Mouse (Mus musculus) adrenal gland, postnatal 10 days (tissue): ENCODE results near the gene Dnajc13. TPM values are rescaled to one million over a fixed set of nuclear protein-coding genes. Genes with fewer than 3 reads are reported as not detected.

Experiments
- DNase-seq: peaks from one replicate; pipeline ENCODE4 v3.0.0; 2021; ENCODE audit warnings: mixed read lengths
- long read RNA-seq, 2 experiments: library from polyadenylated mRNA; stranded (forward); transcript quantifications; one replicate each; pipeline ENCODE4 v2.0.0; 2021
- total RNA-seq, 2 experiments: library from RNA; stranded (reverse); gene quantifications; 2 replicates each; pipeline ENCODE4 v1.2.3; 2021

Gene Dnajc13
- 10 to 100 TPM; 40.5 to 58.5 TPM for total RNA-seq
- long read RNA-seq, experiment 1, partial matches to known transcripts = 10 of 11 reads
- long read RNA-seq, experiment 1, other reads (novel, unspliced or antisense) = 1 of 11 reads
- long read RNA-seq, experiment 2, full-length matches to known transcripts = 3 of 5 reads
- long read RNA-seq, experiment 2, partial matches to known transcripts = 0 of 5 reads
- long read RNA-seq, experiment 2, other reads (novel, unspliced or antisense) = 2 of 5 reads

DNA sequence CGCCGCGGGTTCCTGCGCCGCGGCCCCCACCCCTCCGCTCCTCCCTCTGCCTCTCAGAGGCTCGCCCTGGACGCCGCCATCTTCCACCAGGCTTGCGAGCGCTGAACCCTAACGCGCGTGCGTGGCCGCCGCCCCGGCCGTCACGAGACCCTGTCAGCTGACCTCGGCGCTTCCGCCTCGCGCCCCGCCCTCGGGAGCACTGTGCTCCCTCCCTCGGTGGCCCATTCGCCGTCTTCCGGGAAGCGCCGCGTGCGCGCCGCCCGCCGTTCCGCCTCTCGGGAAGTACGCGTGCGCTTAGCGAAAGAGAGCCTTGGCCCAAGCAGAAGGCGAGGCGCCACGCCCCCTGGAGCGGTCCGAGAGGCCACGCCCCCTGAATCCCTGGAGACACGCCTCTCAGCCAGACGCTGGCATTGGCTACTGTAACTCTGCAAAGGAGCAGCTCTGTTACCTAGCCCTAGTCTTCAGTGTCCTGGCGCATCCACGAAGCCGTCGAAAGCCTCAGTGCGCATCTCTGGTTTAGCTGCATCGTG, at the start of gene Dnajc13:
Gene Dnajc13 (minus strand): TSS at position 108 of the 530 bp plus-strand sequence.
- peak; percentile 99 for DNase-seq

DNA sequence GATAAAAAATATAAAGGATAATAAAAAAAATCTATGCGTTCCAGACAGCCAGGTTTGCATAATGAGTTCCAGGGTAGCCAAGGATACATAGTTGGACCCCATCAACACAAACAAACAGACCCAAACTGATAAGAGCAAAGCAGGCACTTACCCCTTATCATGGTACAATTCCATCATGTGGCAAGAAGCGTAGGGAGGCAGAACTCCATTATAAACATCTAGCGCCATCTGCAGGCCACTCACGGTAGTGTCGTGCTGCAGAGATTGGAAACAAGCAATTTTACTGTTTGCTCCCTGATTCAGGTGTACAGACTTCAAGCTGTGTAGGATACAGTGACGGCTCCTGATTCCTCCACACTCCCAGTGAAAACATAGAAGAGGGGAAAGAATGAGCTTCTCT, 44.0 kb upstream of the Dnajc13 start:
- DNase-seq = peak; percentile 82

DNA sequence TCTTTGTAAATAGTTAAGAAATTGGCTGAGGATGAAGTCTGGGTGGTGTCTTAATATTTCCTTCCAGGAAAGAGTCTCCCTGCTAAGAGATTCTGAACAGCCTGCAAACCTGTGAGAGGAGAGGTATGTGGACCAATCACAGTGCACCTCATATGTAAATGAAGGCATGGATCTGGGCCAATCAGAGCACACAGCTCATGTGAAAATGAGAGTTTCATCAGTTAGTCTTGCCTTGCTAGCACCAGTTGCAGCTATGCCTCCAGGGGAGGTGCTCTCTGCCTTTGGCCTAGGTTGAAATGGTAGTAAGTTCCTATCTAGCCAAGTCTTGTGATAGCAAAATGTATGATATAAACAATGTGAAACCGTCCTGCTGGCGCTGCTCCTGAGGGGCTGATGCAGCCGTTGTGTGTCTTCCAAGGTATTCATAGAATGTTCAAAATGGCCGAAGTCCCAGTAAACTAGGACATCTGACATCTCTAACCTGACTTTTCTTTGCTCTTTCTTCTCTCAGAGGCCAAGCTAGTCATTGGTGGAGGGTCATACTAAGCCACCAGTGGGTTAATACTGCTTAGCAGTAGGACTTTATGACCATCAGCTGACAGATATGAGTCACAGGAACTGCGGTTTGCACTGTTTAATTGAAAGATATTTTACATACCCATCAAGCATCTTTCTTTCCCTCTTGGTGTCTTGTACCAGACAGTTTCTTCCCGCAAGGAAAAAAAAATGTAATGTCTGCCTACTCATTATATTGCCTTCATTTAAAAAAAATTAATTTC, 42.8 kb upstream of the Dnajc13 start:
- no peak for DNase-seq

DNA sequence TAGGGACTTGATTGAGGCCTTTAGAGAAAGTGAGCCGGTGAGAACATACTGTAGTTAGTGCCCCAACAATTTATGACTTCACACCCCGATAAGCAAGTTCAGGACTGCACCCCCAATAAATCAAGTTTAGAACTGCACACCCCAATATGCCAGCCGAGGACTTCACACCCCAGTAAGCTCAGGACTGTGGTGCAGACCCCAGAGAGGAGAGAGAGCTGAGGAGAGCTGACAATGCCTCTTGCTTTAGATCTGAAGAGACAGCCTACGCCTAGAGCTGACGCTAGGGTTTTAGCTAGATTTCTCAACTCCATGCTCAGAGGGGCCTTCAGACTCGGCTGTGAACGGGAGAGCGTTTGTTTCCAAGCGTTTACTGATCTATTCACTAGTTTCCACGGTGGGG, 42.1 kb upstream of the Dnajc13 start:
- DNase-seq = no peak

DNA sequence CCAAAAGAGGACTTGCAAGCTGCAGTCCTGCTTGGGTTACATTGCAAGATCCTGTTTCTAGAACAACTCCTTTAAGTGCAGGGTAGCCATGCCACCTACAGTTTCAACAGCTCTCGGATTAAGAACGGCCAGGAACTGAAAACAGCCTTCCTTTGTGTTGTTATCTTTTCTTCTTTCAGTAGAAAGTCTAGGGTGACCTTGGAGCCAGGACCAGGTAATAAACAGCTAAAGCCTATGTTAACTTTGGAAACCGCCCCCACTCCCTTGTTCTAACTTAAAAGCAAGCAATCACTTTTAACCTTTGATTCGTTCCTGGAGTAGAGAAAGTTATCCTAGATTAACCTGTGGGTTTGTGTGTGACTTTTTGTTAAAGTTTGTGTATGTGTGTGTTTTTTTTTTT, 41.6 kb upstream of the Dnajc13 start:
- DNase-seq = no peak

DNA sequence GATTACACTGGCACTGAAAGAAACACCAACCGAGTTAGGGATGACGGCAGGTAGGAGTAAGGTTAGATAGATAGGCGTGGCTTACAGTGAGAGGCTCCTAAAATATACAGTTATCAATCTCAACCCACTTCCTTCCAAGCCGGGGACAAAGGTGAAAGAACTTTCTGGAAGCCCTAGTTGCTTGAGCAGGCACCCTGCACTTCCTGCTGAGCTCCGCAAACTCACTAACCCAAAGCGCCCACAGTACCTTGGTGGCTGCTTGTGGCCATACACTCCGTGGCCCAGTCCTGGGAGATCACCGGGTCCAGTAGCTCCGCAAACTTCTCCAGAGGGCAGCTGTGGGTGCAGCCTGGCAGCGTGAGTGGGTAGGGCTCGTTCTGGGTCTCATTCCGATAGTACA, 37.8 kb upstream of the Dnajc13 start:
- no peak for DNase-seq

DNA sequence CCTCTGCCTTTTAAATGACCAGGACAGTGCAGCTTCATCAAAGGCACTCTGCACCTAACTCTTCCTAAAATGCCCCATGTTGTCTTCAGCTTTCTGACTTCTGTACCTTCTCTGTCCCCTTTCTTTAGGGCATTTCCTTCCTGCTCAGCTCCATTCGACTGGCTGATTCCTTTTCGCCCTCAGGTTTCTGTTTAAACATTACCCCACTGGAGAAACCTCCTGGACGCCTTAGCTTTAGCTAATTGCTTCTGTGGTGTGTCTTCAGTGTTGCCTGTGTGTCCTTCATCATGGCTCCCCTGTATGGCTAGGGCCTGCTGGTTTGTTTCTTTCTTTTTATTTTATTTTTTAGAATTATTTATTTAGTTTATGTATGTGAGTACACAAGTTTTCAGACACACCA, 34.3 kb upstream of the Dnajc13 start:
- DNase-seq = no peak

DNA sequence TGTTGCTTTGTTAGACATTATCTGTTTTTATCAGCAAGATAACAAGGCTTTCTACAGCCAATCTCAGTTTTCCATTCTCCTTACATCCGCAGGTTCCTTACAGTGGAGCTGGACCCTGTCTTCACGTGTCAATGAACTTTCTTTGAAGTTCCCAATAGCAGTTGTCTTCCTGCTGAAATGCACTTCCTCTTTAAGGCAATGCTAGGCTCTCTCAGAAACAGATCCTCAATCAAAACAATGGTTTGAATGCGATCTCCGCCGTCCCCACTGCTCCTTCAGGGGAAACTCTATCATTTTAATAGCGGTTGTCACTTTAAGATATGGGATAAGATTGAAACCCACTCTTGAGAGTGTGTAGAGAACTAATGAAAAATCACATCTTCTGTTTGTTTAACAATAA, 22.2 kb upstream of the Dnajc13 start:
- DNase-seq = no peak

DNA sequence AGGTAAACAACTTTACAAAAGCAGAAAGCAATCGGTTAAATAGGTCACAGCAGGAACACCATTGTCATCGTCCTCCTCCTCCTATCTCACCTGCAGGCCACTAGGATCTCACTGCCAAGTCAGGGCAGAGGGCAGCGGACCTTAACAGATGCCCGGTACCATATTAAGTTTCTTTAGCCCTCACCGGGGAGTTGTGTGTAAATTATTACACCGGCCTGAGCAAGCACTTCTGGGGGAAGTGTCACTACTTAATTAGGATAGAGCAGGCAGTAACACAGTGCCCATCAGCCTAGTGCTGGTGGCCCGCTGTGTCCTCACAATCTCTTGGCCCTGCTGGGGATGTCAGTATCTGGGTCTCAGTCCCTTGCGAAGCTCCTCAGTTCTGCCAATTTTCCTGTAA, 19.8 kb upstream of the Dnajc13 start:
- no peak for DNase-seq

DNA sequence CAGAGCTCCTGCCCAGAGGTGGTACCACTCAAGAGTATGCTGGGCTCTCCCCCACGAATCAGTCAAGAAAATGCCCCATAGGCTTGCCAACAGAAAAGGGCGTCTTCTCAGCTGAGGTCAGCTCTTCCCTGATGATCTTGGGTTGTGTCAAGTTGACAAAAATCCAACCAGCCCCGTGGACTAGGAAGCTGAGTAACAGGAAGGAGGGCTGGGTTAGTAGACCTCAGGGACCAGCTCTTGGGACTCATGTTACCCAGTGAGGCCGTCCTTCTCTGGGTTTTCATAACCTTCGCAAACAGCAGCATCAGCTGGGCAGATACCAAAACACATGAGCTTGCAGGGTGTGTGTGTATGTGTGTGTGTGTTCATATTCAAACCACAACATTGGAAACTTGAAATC, 19.0 kb upstream of the Dnajc13 start:
- DNase-seq = no peak

DNA sequence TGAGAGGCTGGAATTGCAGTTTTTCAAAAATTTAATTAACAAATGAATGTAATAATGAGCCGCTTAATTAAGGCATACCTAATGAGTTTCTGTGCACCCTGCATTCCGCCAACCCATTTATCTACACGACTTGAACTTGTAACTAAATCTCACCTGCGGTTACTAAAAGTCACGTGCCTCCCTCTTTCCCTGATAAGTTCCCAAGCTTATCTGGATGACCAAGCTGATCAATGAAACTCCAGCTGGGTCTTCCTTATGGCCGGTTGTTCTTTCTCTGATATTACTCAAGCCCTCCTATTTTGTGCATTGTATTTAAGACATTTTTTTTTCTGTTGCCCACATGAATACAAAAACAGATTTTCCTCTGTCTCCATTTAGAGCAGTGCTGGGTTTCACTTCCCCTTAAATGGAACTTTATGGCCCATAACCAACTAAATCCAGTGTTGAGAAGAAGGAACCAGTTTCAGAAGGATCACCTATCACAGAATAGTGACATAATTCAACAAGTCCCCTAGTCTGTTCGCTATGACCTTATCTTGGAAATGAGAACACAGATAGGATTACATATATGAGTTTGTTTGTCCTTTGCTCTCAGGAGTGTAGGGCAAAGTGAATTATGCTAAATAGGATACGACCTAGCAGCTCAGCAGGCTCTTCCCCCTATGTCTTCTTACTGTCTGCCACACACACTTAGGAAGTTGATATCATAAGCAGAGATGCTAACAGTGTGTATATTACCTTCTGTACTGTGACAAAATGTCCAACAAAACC, 18.2 kb upstream of the Dnajc13 start:
- no peak for DNase-seq

DNA sequence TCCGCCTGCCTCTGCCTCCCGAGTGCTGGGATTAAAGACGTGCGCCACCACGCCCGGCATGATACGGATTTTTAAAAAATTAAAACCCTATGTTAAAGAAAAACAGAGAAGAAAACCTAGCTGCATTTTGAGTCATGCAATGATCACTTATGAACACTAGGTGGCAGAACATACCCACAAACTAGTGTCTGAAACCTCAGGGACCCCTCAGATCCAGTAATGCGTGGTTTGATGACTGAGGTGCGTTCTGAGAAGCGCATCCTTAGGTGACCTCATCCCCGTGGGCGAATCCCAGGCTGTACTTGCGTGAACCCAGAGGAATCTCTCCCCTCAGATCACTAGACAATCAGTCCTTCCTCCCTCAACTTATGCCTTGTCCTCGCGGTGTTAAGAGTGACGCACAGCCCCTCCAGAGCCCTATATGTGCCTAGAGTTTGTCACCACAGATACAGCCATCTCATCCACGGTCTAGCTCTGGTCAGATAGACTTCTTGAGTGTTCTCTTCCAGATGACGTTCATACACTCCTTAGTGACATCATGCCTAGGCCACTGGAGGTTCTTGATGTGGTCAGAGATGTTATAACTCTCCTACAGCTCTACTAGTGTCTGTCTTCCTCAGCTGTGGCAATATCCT, 14.9 kb upstream of the Dnajc13 start:
- DNase-seq = peak; percentile 13

DNA sequence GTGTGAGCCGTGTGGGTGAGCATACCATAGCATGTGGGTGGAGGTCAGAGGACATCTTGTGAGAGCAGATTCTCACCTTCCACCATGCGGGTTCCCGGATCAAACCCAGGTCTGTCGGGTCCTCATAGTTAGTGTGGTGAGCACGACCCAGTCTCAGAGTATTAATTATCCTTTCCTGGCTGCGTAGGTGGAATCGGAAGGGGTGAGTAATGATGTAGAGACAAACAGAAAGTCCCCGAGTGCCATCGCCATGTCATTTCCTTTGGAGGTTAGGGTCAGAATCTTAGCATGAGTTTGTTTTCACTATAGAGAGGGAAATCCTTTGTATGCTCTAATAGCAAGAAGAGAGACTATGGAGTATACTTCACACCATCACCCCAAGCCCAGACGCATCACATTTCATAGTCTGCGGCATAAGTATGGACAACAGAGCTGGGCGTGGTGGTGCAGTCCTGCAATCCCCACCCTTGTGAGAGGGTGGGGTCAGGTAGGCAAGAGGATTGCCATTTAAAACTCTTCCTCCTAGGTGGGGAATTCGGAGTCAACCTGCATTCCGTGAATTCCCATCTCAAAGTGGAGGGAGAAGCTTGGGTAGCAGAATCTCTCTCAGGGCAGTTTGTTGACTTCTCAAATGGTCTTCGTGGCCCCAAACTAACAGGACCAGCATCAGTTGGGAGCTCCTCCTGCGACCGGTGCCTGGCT, 12.5 kb upstream of the Dnajc13 start:
- DNase-seq = no peak

DNA sequence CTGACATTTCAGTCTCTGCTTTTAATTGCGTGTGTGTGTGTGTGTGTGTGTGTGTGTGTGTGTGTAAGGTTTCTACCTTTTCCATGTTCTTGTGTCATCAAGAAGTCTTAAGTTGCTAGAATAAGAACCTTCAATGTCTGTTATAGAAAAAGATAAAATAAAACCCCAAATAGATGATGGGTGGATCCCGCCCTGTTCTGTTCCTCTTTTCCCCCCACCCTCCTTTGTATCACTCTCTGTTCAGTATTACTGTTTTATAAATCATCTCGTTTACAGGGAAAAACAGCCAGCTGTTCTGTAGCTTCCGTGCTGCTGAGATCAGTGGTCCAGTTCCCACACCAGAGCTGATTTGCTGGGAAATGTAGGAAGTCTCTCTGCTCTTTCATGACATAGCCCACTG, 9.3 kb upstream of the Dnajc13 start:
- no peak for DNase-seq

DNA sequence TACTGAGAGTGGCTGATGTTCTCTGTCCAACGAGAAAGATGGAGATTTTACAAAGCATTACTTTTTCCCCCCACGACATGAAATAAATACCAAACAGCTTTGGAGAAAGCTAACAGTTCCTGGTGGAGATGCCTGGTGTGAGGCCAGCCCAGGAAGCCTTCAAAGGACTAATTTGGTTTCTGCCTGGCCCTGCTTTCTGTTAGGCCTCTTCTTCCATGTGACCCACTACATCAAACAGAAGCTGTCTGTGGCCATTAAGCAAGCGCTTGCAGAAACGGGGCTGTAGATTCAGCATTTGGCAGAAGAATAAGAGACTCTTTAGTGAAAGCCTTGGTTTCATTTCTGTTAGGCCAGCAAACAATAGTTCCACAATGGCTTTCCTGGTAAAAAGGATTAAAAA, 8.9 kb upstream of the Dnajc13 start:
- no peak for DNase-seq

DNA sequence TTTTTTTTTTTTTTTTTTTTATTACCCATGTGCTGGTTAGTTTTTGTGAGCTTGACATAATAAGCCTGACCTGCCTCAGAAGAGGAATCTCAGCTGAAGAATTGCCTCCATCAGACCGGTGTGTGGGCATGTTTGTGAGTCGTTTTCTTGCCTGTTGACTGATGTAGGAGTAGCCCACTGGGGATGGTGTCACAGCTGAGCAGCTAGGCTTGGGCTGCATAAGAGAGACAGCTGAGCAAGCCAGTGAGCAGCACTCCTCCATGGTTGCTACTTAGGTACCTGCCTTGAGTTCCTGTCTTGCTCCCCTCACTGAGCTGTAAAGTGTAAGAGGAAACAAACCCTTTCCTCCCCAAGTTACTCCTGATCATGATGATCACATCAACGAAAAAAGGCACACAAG, 7.2 kb upstream of the Dnajc13 start:
- DNase-seq = no peak

DNA sequence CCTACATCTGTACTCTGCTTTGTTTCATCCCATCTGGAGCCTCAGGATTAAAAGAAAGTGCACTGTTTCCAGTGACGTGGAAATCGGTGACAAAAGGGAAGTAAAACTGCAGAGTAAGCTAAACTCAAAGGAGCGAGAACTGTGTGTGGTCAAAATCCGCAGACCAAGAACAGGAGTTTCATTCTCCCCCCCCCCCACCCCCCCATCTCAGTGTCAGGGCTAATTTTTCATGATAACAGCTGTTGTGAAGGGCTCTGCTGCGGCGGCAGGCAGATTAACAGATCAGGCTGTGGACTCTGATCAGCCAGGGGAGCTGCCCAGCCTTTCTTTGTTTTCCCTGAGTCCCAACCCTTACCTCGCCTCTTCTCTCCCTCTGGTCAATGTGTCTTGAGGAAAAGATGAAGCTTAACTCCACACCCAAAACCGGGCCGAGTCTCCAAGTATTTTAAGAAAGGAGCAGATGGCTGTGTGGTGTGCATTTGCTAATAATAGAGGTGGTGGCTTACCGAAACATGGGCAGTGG, 6.7 kb upstream of the Dnajc13 start:
- DNase-seq = no peak

DNA sequence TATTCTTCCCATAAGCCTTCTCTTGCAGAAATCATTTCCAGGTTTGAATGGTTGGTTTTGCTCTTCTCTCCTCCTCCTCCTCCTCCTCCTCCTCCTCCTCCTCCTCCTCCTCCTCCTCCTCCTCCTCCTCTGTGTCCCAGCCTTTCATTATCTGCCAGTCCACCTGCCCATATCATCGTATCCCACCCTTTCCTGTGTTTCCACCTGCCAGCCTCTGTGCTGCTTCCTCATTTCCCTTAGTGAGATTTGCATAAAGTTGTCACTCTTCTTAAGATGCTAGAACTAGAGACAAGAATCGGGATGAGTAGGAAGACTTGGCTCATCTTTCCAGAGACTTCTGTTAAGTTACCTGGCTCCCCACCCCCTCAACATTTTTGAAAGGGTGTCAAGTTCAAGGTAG, 1.8 kb upstream of the Dnajc13 start:
- no peak for DNase-seq

DNA sequence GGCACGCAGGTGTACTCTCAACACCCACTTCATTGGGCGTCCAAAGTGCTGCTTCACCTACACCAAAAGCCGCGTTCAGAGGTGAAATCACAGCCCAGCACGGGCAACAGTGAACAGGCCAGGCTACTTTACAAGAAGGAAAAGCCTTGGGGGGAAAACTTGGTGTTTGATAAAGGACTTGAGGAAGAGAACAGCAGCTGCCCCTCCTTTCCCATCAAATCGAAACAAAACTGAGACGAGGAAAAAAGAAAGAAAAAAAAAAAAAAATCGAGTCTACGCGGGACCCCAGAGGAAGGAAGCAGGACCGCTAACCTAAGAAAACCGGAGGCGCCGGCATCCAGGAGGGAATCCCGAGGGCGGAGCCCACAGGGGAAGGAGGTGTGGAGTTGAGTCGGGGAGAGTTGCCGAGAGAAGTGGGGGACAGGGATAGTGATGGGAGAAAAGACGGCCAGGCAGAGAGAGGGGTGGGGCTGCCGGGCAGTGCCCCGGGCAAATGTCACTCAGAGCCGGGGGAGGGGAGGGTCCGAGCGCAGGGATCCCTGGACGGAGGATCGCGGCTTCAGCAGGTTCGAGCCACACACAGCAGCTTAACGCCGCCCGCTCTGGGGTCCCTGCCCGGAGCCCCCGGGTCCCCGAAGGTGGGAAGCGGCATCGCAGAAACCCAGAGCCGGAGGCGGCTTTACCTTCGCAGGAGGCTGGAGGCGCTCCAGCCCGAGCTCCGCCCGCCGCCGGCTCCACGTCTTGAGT, 541 bp downstream of the Dnajc13 start:
- DNase-seq = peak; percentile 67

DNA sequence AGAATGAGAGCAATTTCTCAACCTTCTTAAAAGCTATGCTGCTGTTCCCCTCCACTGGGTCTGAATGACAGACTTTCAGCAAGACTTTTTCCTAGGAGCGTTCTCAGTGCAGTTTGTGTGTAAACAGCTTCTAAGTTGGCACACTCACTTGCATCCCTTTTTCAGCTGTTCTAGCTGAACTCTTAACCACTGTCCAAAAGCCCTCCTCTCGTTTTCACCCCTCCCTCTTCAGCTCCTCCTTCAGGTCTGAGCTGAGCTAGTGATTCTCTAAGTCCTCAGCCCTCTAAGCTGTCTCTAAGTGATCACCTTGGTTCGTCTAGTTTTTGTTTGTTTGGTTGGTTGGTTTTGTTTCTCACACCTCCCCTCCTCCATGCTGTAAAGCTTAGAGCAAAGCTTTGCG, 2.4 kb downstream of the Dnajc13 start:
- DNase-seq = no peak

DNA sequence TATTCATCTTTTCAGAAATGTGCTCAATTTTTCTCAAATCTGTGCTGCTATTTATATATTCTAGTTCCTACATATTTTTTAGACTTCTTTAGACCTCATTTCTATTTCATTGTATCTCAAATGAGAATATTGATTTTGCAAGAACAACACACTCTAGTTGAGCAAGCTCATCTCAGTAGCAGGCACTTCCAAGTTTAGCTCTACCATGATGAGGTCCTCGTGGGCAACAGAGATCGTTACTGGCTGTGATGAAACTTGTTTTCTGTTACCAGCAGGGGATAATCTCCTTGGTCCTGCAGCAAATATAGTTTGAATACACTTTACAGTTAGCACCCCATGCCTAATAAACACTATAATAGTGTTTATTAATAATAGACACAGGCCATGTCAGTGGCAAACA, 6.6 kb downstream of the Dnajc13 start:
- no peak for DNase-seq
